Mouse (Mus musculus): Measurements from ENCODE around the gene Eps15l1.

DNA sequence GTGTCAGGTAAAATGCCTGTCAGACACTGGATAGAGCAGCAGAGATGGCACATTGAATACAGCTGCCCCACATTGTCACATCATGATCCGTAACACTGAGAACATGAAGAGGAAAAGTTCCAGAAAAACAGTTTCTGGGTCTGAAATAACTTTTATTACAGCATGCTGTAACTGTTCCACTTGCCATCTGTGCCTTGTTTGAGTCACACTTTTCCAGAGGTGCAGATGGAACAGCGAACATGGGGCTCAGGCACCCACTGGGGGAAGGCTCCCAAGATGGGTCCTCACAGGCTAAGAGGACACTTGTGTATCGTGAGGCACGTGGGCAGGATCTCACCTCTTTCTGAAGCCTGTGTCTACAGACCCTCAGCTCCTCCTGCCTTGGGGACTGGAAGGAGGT, 58.5 kb downstream of the Eps15l1 start:
- no peak for TF ChIP-seq CTCF (IDR thresholded peaks at IDR 0.05; ENCODE audit: low read depth)
- no peak for TF ChIP-seq EP300 (IDR thresholded peaks at IDR 0.05; ENCODE audit: low read depth)

All from liver, embryonic 14.5 days (tissue).